Mouse (Mus musculus) ES-Bruce4 (cell line): Measurements from ENCODE around the gene Slc30a9. TPM values are rescaled to one million over a fixed set of nuclear protein-coding genes. Genes with fewer than 3 reads are reported as not detected.

ENCODE experiments used
- H3K27ac ChIP-seq: 2 replicates; pipeline ENCODE4 v1.5.1; 2012; ENCODE audit warnings: low read length, inconsistent platforms; ENCODE audit not compliant: insufficient read depth
- H3K27me3 ChIP-seq: 2 replicates; pipeline ENCODE4 v1.6.1; 2012; ENCODE audit warnings: mild to moderate bottlenecking, low read length, inconsistent platforms; ENCODE audit not compliant: control insufficient read depth, poor library complexity, insufficient read depth, severe bottlenecking
- H3K36me3 ChIP-seq: 2 replicates; pipeline ENCODE4 v1.6.1; 2012; ENCODE audit warnings: inconsistent platforms, mild to moderate bottlenecking, low read length, moderate library complexity; ENCODE audit not compliant: control insufficient read depth, poor library complexity, insufficient read depth, severe bottlenecking
- H3K4me1 ChIP-seq: one replicate; pipeline ENCODE4 v1.8.1; 2011; ENCODE audit warnings: low read length; ENCODE audit not compliant: control insufficient read depth, insufficient read depth
- H3K4me3 ChIP-seq: 2 replicates; pipeline ENCODE4 v1.5.1; 2011; ENCODE audit warnings: low read depth, mild to moderate bottlenecking, low read length
- H3K9ac ChIP-seq: 2 replicates; pipeline ENCODE4 v1.6.1; 2012; ENCODE audit warnings: low read depth, mild to moderate bottlenecking, inconsistent platforms; ENCODE audit not compliant: poor library complexity, severe bottlenecking
- H3K9me3 ChIP-seq: replicated peaks from 2 replicates; pipeline ENCODE4 v1.6.1; 2012; ENCODE audit warnings: mild to moderate bottlenecking, low read length, inconsistent platforms; ENCODE audit not compliant: control insufficient read depth, poor library complexity, insufficient read depth, severe bottlenecking
- CTCF ChIP-seq: IDR thresholded peaks from one replicate; pipeline ENCODE4 v1.8.1; 2011; ENCODE audit warnings: low read depth, low read length
- EP300 ChIP-seq: IDR thresholded peaks from 2 replicates; pipeline ENCODE4 v1.6.1; 2011; ENCODE audit warnings: low read depth, low read length; ENCODE audit not compliant: insufficient read depth
- POLR2A ChIP-seq: IDR thresholded peaks from one replicate; pipeline ENCODE4 v1.8.1; 2011; ENCODE audit warnings: low read length; ENCODE audit not compliant: insufficient read depth
- polyA plus RNA-seq: library from polyadenylated mRNA; stranded (reverse); fragments of >200 nt; gene quantifications from 2 replicates; pipeline ENCODE4 v1.2.4, GENCODE M21; 2011; ENCODE audit warnings: low read depth; ENCODE audit not compliant: missing spikeins, insufficient read depth, insufficient read length

Gene Slc30a9
- polyA plus RNA-seq, 1 experiment, result 124 TPM

DNA sequence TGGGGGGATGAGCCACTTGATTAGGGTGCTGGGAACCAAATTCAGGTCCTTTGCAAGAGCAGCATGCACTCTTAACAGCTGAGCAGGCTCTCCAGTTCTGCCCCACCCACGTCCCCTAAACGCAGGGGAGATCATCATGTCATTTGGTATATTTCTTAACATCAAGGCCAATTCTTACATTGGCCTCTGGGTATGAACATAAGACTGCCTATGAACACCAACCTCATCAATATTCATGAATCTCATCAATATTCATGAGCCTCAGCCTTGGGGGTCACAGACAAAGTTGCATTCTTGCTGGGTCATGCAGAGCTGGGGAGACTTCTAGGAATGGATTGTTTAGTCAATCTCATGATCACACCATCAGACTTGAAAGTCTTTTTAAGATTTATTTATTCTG lies 74.9 kb downstream of the Slc30a9 start:
- TF ChIP-seq CTCF (no peak), EP300 (no peak)
- H3K4me1 ChIP-seq, result no peaks in the 10 kb centered on the region

DNA sequence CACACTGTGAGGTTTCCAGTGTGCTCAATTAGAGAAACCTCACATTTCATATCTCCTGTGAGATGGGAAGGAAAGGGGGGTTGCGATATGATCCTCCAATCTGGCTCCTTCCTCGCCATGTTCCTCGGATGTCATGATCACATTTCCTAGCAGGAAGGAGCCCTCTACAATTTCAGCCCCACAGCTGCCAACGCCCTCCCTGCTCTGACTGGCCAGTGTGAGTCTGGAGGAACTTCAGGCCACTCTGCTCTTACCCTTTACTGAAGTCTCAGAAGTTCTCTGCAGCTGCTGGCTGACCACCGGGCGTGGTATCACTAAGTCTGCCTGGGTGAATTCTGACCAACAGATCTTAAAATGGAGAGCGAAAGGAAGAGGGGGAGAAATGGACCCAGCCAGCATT lies 75.8 kb downstream of the Slc30a9 start:
- H3K9me3 ChIP-seq, result no peaks in the 10 kb centered on the region
- H3K9ac ChIP-seq, result no peak overlapping the region
- no peak overlapping the region for H3K4me3 ChIP-seq
- TF ChIP-seq CTCF (no peak), EP300 (no peak), POLR2A (no peak)
- no peaks in the 10 kb centered on the region for H3K36me3 ChIP-seq
- no peaks in the 10 kb centered on the region for H3K4me1 ChIP-seq
- no peaks in the 10 kb centered on the region for H3K27me3 ChIP-seq
- H3K27ac ChIP-seq, result no peak overlapping the region

More for the DNA sequence above, 74.9 kb downstream of the Slc30a9 start:
- Histone ChIP-seq H3K27ac (no peak overlapping the region), H3K9ac (no peak overlapping the region), H3K36me3 (no peaks in the 10 kb centered on the region), H3K27me3 (no peaks in the 10 kb centered on the region), H3K9me3 (no peaks in the 10 kb centered on the region), H3K4me3 (no peak overlapping the region)

- no peak for TF ChIP-seq POLR2A
- no peak for TF ChIP-seq CTCF
- TF ChIP-seq EP300, result no peak
- Histone ChIP-seq H3K27me3 (no peaks in the 10 kb centered on the region), H3K9me3 (no peaks in the 10 kb centered on the region), H3K27ac (no peak overlapping the region), H3K9ac (no peak overlapping the region), H3K36me3 (peaks cover 13% of the 10 kb centered on the region), H3K4me1 (no peaks in the 10 kb centered on the region), H3K4me3 (no peak overlapping the region)
These were observed 87.2 kb downstream of the Slc30a9 start for GRCm38 (mm10) chr5:67393951-67394350.

- no peaks in the 10 kb centered on the region for H3K27me3 ChIP-seq
- TF ChIP-seq CTCF, result no peak
- no peak for TF ChIP-seq EP300
- TF ChIP-seq POLR2A, result no peak
- no peak overlapping the region for H3K9ac ChIP-seq
- no peaks in the 10 kb centered on the region for H3K4me1 ChIP-seq
- H3K36me3 ChIP-seq, result peaks cover 13% of the 10 kb centered on the region
- no peaks in the 10 kb centered on the region for H3K9me3 ChIP-seq
- H3K4me3 ChIP-seq, result no peak overlapping the region
- no peak overlapping the region for H3K27ac ChIP-seq
These were observed 88.6 kb downstream of the Slc30a9 start for GRCm38 (mm10) chr5:67395211-67395851.

GRCm38 (mm10) chr5:67397186-67397585 lies 90.4 kb downstream of the Slc30a9 start:
- Histone ChIP-seq H3K9me3 (no peaks in the 10 kb centered on the region), H3K27ac (no peak overlapping the region), H3K36me3 (peaks cover 13% of the 10 kb centered on the region), H3K4me1 (no peaks in the 10 kb centered on the region), H3K4me3 (no peak overlapping the region), H3K27me3 (no peaks in the 10 kb centered on the region), H3K9ac (no peak overlapping the region)
- no peak for TF ChIP-seq CTCF
- no peak for TF ChIP-seq POLR2A
- TF ChIP-seq EP300, result no peak

- peaks cover 13% of the 10 kb centered on the region for H3K36me3 ChIP-seq
- H3K4me3 ChIP-seq, result no peak overlapping the region
- peaks cover 2% of the 10 kb centered on the region for H3K4me1 ChIP-seq
- H3K9ac ChIP-seq, result no peak overlapping the region
- H3K27me3 ChIP-seq, result no peaks in the 10 kb centered on the region
- no peak for TF ChIP-seq CTCF
- TF ChIP-seq POLR2A, result no peak
- TF ChIP-seq EP300, result no peak
- H3K9me3 ChIP-seq, result no peaks in the 10 kb centered on the region
- H3K27ac ChIP-seq, result no peak overlapping the region
These were observed 93.3 kb downstream of the Slc30a9 start for GRCm38 (mm10) chr5:67399876-67400607.
